Mouse (Mus musculus): ENCODE measurements around the gene Fgfr1op.

The Fgfr1op gene

DNA sequence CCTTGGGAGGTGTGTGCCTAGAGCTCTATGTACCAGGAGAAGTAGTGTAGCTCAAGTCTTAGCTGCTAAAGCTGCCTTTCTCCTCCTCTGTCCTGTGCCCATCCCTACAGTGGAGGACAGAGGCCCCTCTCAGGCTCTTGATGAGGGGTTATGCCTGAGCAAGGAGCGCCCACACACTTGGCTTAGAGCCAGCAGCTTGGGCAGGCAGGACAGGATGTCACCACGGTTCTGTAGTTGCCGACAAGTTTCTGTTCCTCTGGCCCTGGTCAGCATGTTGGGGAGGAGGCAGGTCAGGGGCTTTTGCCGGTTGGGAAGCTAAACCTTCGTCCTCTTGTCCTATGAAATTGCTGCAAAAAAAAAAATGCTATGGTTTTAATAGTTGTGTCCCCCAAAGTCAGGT lies 66.8 kb downstream of the Fgfr1op start:
- DNase-seq = no peak

DNA sequence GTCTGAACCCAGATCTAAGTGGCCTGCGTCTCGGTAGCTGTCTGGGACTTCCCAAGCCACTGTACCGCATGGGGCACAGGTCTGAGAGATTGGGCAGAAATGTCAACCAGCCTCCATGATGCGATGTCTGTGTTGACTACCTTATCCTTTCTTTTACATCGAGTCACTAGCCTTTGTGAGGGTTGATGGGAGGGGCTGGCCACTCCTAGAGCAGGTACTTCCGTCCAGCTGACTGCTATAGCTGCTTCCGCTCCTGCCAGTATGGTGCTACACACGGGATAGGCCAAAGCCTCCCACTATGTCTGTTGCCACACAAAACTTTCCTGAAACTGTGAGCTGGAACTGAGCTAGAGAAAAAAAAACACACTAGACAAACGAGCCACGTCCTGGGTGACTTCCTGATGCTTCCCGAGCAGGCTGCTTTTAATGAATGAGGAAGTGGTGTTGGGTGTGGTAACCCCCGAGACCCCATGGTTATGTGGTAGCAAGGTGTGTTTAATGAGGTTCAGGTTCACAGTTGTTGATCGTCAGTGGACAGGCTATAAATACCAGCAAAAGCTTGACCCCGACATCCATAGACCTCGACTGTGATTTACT lies 68.4 kb downstream of the Fgfr1op start:
- DNase-seq = no peak

DNA sequence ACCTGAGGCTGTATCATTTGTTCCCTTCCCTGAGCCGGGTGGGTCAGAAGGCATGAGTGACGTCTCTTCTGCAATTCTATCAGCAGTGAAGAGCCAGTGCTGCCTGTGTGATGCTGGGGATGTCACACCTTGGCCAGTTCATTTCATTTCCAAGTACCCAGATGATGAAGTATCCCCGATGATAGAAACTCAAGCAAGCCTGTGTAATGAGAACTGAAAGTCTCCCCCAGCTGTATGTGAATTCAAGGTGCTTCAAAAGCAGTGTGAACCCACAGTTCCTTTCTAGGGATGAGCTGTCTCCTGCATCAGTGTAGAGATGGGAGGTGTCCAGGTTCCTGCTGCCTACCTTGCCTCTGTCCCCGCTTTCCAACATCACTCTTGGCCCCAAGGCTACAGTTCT lies 69.2 kb downstream of the Fgfr1op start:
- DNase-seq = no peak

DNA sequence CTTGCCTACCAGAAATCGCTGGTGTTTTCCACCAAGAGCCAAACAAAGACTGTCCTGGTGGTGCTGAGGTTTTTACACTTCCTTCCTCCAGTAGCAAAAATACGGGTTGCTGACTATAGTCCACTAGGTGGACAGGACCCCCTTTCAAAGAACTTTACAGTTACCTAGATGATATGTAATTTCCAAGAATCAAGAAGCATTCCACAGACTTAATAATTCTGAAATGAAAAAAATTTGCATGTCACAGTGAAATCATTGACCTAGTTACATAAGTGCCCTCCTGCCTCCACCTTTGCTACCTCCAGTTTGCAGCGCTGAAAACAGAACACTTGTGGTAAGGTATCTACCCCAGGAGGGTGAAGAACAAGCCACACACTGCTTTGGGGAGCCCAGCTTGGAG lies 70.4 kb downstream of the Fgfr1op start, which contains the start of gene Ccr6:
Gene Ccr6 (plus strand): TSS at position 301 of the 400 bp plus-strand sequence.
- no peak for DNase-seq

DNA sequence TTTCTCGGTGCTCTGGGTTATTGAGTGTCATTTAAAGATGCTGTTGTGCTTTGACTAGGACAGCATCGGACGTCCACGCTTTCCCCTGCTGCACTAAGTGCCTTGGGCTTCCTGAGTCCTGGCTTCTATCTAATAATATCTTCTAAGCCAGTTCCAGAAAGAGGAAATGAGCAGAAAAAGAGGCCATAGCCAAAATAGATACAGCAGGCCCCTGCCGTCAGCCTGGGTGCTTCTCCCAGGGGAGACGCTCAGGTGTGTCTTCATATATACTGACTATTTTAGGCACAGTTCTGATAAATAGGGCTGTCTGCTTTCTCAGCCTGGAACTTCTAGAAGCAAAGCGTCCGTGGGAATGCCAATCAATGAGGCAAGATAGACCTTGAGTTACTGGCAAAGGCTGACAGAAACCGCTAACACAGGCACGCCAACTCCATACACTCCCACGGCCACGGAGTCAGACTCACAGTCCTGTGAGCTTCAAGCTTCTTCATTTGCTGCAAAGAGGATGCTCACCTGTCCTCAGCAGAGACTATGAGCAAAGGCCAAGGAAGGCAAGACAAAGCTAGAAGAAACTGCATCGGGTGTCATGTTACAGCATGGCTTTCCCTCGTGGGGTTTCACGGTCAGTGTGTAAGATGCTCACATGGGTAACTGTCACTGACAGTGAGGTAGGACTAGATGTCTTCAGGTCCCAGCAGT lies 72.9 kb downstream of the Fgfr1op start:
- no peak for DNase-seq

DNA sequence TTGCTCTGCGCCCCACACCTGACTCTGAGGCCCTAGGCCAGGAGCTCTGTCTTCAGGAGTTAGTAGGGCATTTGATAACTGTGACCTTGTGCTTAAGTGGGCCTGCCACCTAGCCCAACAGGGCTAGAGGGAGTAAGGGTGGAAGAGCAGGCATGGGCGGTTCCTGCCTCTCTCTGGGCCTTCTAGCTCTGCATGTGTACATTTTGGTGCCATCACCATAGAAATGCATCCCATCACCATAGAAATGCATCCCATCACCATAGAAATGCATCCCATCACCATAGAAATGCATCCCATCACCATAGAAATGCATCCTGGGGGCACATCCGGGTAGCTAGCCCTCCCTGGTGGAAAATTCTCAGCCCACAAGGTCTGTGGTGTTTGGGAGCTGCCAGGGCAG lies 74.3 kb downstream of the Fgfr1op start:
- DNase-seq = no peak

DNA sequence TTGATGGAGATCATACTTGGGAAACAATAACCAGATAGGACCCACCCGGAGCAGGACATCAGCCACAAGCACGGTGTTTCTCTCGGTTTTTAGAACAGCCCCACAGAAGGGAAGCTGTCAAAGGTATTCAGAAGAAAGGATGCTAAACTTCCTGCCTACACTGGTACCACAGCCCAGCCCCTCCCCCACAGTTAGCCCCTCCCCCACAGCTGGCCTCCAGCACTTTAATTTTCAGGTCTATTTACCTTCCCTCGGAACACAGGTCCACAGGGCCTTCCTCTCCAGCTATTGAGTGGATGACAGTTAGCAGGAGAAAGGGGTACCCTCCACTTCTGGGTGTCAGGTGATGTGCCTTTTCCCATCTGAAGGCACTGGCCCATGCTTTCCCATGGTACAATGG lies 75.2 kb downstream of the Fgfr1op start:
- DNase-seq = no peak

DNA sequence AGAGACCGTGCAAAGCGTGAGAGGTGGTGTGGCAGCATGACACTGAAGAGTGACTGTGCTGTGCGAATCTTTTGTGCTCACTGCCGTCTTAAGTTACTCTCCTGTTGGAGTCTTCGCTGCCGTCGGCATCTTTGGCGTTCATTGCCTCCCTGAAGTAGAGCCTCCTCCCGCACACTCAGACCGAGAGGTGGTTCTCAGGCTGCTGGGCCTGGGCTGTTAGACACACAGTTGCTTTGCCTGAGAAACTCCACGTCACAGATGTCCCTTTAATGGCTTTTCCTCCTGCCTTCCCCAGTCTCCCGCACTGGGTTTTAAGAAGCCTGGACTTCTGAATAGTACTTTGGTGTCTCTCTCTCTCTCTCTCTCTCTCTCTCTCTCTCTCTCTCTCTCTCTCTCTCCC lies 76.3 kb downstream of the Fgfr1op start:
- no peak for DNase-seq

DNA sequence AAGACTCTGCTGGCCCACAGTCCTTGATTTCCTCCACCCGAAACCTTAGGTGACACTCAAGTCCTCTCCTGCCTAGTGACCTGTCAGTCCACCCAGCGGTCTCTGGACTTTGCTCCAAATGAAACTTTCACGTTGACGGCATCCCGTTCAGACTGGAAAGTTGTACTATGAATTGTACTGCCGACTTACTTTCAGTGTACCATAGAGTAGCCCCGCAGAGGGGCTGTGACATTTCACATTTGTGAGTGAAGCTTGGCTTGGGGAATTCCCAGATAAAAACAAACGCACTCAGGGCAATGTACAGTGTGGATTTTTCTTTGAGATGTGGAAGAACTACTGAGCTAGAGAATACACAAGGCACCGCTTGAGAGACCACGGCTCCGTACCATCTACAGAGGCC lies 76.9 kb downstream of the Fgfr1op start:
- no peak for DNase-seq

DNA sequence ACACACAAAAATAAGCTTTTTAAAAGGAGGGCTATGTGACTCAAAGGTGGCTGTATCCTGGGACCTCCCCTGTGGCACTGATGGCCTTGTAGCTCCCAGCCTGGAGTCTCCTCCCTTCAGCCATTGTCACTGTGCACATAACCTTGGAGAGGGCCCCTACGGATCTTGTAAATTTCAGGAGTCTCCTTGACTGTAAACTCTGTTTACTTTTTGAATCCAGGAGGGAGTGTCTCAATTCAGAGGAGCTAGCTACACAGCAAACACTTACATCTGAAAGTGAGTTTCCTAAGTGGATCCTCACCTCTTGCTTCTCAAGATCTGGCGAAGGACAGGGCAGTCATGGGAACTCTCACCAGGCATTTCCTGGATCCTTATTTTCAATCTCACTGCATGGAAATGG lies 78.8 kb downstream of the Fgfr1op start:
- DNase-seq = no peak

DNA sequence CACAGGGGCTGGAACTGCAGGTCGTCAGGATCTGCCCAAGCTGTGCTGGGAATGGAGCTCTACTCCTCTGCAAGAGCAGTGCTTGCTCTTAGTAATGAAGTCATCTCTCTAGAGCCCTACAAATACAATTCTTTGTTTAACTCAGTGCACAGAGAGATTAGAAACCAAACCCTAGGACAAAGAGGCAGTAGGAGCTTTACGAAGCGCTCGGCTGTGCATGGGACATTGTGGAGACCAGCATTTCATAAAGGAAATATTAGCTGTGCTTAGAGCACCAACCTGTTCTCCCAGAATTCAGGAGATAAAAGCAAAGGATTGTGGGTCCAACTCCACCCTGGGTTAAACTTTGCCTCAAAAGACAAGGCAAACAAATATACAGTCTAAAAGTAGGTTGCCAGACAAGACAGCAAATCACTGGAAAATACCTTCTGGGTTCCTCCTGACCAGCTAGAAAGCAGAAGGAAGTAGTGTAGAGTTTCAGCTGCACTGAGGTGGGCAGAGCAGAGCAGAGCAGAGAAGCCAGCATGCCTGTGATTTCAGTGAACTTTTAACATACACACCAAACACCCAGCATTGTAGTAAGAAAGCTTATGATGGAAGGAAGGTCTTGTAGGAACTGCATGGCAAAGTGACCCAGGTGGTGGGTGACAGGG lies 80.9 kb downstream of the Fgfr1op start:
- DNase-seq = no peak
